Mouse (Mus musculus) hindbrain, postnatal 0 days (tissue): ENCODE data around the gene Dlgap1. TPM values are rescaled to one million over a fixed set of nuclear protein-coding genes. Genes with fewer than 3 reads are reported as not detected.
A peak's percentile ranks its signal among the peaks of the same experiment; 100 is the strongest.

ENCODE experiments used
- ATAC-seq: fragments of 200-750 bp; cut with Nextera tagmentation; 2 replicates; pipeline ENCODE4 v1.8.0; 2017; ENCODE audit warnings: mild to moderate bottlenecking, moderate TSS enrichment, moderate library complexity
- DNase-seq: peaks from one replicate; pipeline ENCODE4 v3.0.0-alpha.2; 2015; ENCODE audit warnings: low spot score
- H3K27ac ChIP-seq: fragments of 300-500 bp; sonication (generic); 2 replicates; pipeline ENCODE4 v1.5.1; 2014; ENCODE audit warnings: mild to moderate bottlenecking
- H3K27me3 ChIP-seq: fragments of 300-500 bp; sonication (generic); 2 replicates; pipeline ENCODE4 v1.6.1; 2014; ENCODE audit warnings: low read length, mixed read lengths; ENCODE audit not compliant: insufficient read depth
- H3K36me3 ChIP-seq: fragments of 300-500 bp; sonication (generic); 2 replicates; pipeline ENCODE4 v1.6.1; 2014; ENCODE audit warnings: low read length, mixed read lengths; ENCODE audit not compliant: insufficient read depth
- H3K4me1 ChIP-seq: fragments of 300-500 bp; sonication (generic); 2 replicates; pipeline ENCODE4 v1.6.1; 2014; ENCODE audit warnings: antibody characterized with exemption, low read length, mixed read lengths; ENCODE audit not compliant: insufficient read depth
- H3K4me2 ChIP-seq: fragments of 300-500 bp; sonication (generic); 2 replicates; pipeline ENCODE4 v1.6.1; 2014; ENCODE audit warnings: low read depth, mild to moderate bottlenecking, low read length, moderate library complexity, mixed read lengths
- H3K4me3 ChIP-seq: fragments of 300-500 bp; sonication (generic); 2 replicates; pipeline ENCODE4 v1.5.1; 2014; ENCODE audit warnings: low read length
- H3K9ac ChIP-seq: fragments of 300-500 bp; sonication (generic); replicated peaks from 2 replicates; pipeline ENCODE4 v1.6.1; 2014; ENCODE audit warnings: mild to moderate bottlenecking, low read length, moderate library complexity, mixed read lengths
- H3K9me3 ChIP-seq: fragments of 300-500 bp; sonication (generic); 2 replicates; pipeline ENCODE4 v1.6.1; 2016; ENCODE audit warnings: low read length, mixed read lengths
- CTCF ChIP-seq: IDR thresholded peaks from 2 replicates; pipeline ENCODE4 v1.5.1; 2016; ENCODE audit warnings: antibody characterized with exemption, control low read depth, low read depth
- WGBS: fragments of 180-500 bp; shearing (Covaris S2); extraction: QIAGEN DNeasy Blood & Tissue Kit; methylation state at CpG from one replicate; pipeline ENCODE4 v1.1.7; 2014; 5-methylcytosine and 5-hydroxymethylcytosine counted together
- polyA plus RNA-seq: library from polyadenylated mRNA; unstranded; fragments of >200 nt; fragmentation: Nextera tagmentation; extraction: Ambion mirVana; gene quantifications from 2 replicates; pipeline ENCODE4 v1.2.1, GENCODE M21; 2015
- total RNA-seq: library from RNA; depleted of rRNA; stranded (reverse); fragments of >200 nt; gene quantifications from 2 replicates; pipeline ENCODE4 v1.2.3, GENCODE M21; 2014

Gene Dlgap1
- total and polyA plus RNA-seq, 2 experiments from 2014 or later = 33.8 to 117 TPM

GRCm38 (mm10) chr17:70485668-70486067 is 516.8 kb downstream of the Dlgap1 start:
- DNase-seq = no peak
- 81% methylated on average over 4 of the region's 4 CpGs for WGBS
- TF ChIP-seq CTCF = no peak
- ATAC-seq = no peak
- no peaks in the 10 kb centered on the region for H3K9me3 ChIP-seq
- no peak overlapping the region for H3K4me2 ChIP-seq
- no peak overlapping the region for H3K27ac ChIP-seq
- H3K4me1 ChIP-seq = no peaks in the 10 kb centered on the region
- no peaks in the 10 kb centered on the region for H3K27me3 ChIP-seq
- H3K4me3 ChIP-seq = no peak overlapping the region
- no peak overlapping the region for H3K9ac ChIP-seq
- H3K36me3 ChIP-seq = no peaks in the 10 kb centered on the region

GRCm38 (mm10) chr17:70486259-70486658 is 517.4 kb downstream of the Dlgap1 start:
- Histone ChIP-seq H3K4me3 (no peak overlapping the region), H3K4me2 (no peak overlapping the region), H3K9me3 (no peaks in the 10 kb centered on the region), H3K9ac (no peak overlapping the region), H3K27ac (peak overlapping the region; percentile 42; the same call in 1 of the 2 replicates), H3K4me1 (no peaks in the 10 kb centered on the region), H3K27me3 (no peaks in the 10 kb centered on the region), H3K36me3 (no peaks in the 10 kb centered on the region)
- DNase-seq (no peak), ATAC-seq (no peak)
- TF ChIP-seq CTCF = no peak
- 71% methylated on average over 7 of the region's 7 CpGs for WGBS

GRCm38 (mm10) chr17:70486831-70487230 is 518.0 kb downstream of the Dlgap1 start:
- 59% methylated on average over 10 of the region's 10 CpGs for WGBS
- H3K36me3 ChIP-seq = no peaks in the 10 kb centered on the region
- TF ChIP-seq CTCF = no peak
- no peaks in the 10 kb centered on the region for H3K9me3 ChIP-seq
- DNase-seq (peak; percentile 37), ATAC-seq (no peak)
- no peak overlapping the region for H3K4me3 ChIP-seq
- no peak overlapping the region for H3K4me2 ChIP-seq
- H3K27ac ChIP-seq = peak overlapping the region; percentile 42; the same call in 1 of the 2 replicates
- H3K9ac ChIP-seq = no peak overlapping the region
- H3K27me3 ChIP-seq = no peaks in the 10 kb centered on the region
- no peaks in the 10 kb centered on the region for H3K4me1 ChIP-seq

GRCm38 (mm10) chr17:70488784-70489265 is 520.0 kb downstream of the Dlgap1 start:
- TF ChIP-seq CTCF = no peak
- H3K27me3 ChIP-seq = no peaks in the 10 kb centered on the region
- H3K27ac ChIP-seq = peak overlapping the region; percentile 49; the same call in 1 of the 2 replicates
- no peaks in the 10 kb centered on the region for H3K4me1 ChIP-seq
- H3K9me3 ChIP-seq = no peaks in the 10 kb centered on the region
- H3K4me3 ChIP-seq = no peak overlapping the region
- no peaks in the 10 kb centered on the region for H3K36me3 ChIP-seq
- H3K4me2 ChIP-seq = no peak overlapping the region
- 31% methylated on average over 7 of the region's 7 CpGs for WGBS
- DNase-seq = peak; percentile 87
- ATAC-seq = peak; percentile 97
- no peak overlapping the region for H3K9ac ChIP-seq

GRCm38 (mm10) chr17:70491575-70491974 is 522.7 kb downstream of the Dlgap1 start:
- TF ChIP-seq CTCF = no peak
- no peaks in the 10 kb centered on the region for H3K9me3 ChIP-seq
- no peaks in the 10 kb centered on the region for H3K36me3 ChIP-seq
- H3K27ac ChIP-seq = no peak overlapping the region
- H3K9ac ChIP-seq = no peak overlapping the region
- no peaks in the 10 kb centered on the region for H3K4me1 ChIP-seq
- H3K27me3 ChIP-seq = no peaks in the 10 kb centered on the region
- 78% methylated on average over 4 of the region's 4 CpGs for WGBS
- no peak overlapping the region for H3K4me3 ChIP-seq
- DNase-seq (no peak), ATAC-seq (no peak)
- H3K4me2 ChIP-seq = no peak overlapping the region

GRCm38 (mm10) chr17:70494338-70494737 is 525.5 kb downstream of the Dlgap1 start:
- Histone ChIP-seq H3K4me2 (no peak overlapping the region), H3K27ac (no peak overlapping the region), H3K36me3 (no peaks in the 10 kb centered on the region), H3K9ac (no peak overlapping the region), H3K27me3 (no peaks in the 10 kb centered on the region), H3K4me1 (no peaks in the 10 kb centered on the region), H3K9me3 (no peaks in the 10 kb centered on the region), H3K4me3 (no peak overlapping the region)
- ATAC-seq (no peak), DNase-seq (no peak)
- WGBS = 85% methylated on average over 4 of the region's 4 CpGs
- no peak for TF ChIP-seq CTCF

- ATAC-seq = peak; percentile 38; the same call in 1 of the 2 replicates
- no peak for TF ChIP-seq CTCF
These were observed 529.4 kb downstream of the Dlgap1 start for GRCm38 (mm10) chr17:70498256-70498655.

More at GRCm38 (mm10) chr17:70498256-70498655, 529.4 kb downstream of the Dlgap1 start:
- H3K9ac ChIP-seq = no peak overlapping the region
- 35% methylated on average over 6 of the region's 6 CpGs for WGBS
- H3K4me2 ChIP-seq = no peak overlapping the region
- H3K4me3 ChIP-seq = no peak overlapping the region
- no peaks in the 10 kb centered on the region for H3K36me3 ChIP-seq
- H3K27me3 ChIP-seq = no peaks in the 10 kb centered on the region
- no peak overlapping the region for H3K27ac ChIP-seq
- no peak for DNase-seq
- H3K4me1 ChIP-seq = no peaks in the 10 kb centered on the region
- no peaks in the 10 kb centered on the region for H3K9me3 ChIP-seq
